Mouse (Mus musculus) liver, embryonic 11.5 days (tissue): ENCODE data around the gene Tmem30c. TPM values are rescaled to one million over a fixed set of nuclear protein-coding genes. Genes with fewer than 3 reads are reported as not detected.

Experiments used
- ATAC-seq: fragments of 200-750 bp; cut with Nextera tagmentation; replicated peaks from 2 replicates; pipeline ENCODE4 v1.8.0; 2017; ENCODE audit warnings: moderate number of reproducible peaks, mild to moderate bottlenecking, moderate TSS enrichment, moderate library complexity; ENCODE audit not compliant: low FRiP score
- DNase-seq: peaks from one replicate; pipeline ENCODE4 v3.0.0-alpha.2; 2017; ENCODE audit warnings: low spot score
- H3K27ac ChIP-seq: fragments of 300-500 bp; sonication (generic); 2 replicates; pipeline ENCODE4 v1.5.1; 2014; ENCODE audit warnings: mild to moderate bottlenecking, low read depth, low read length, control low read depth
- H3K27me3 ChIP-seq: fragments of 300-500 bp; sonication (generic); replicated peaks from 2 replicates; pipeline ENCODE4 v1.6.1; 2014; ENCODE audit warnings: low read length, mixed read lengths; ENCODE audit not compliant: control insufficient read depth, insufficient read depth
- H3K36me3 ChIP-seq: fragments of 300-500 bp; sonication (generic); 2 replicates; pipeline ENCODE4 v1.6.1; 2014; ENCODE audit warnings: mild to moderate bottlenecking, low read length, moderate library complexity, mixed read lengths; ENCODE audit not compliant: control insufficient read depth, insufficient read depth
- H3K4me1 ChIP-seq: fragments of 300-500 bp; sonication (generic); replicated peaks from 2 replicates; pipeline ENCODE4 v1.6.1; 2014; ENCODE audit warnings: low read length, mixed read lengths; ENCODE audit not compliant: control insufficient read depth, insufficient read depth
- H3K4me2 ChIP-seq: fragments of 300-500 bp; sonication (generic); 2 replicates; pipeline ENCODE4 v1.6.1; 2014; ENCODE audit warnings: mild to moderate bottlenecking, control low read depth, moderate library complexity
- H3K4me3 ChIP-seq: fragments of 300-500 bp; sonication (generic); 2 replicates; pipeline ENCODE4 v1.5.1; 2014; ENCODE audit warnings: low read depth, low read length, control low read depth
- H3K9ac ChIP-seq: fragments of 300-500 bp; sonication (generic); 2 replicates; pipeline ENCODE4 v1.6.1; 2014; ENCODE audit warnings: low read depth, low read length, control low read depth
- H3K9me3 ChIP-seq: fragments of 300-500 bp; sonication (generic); 2 replicates; pipeline ENCODE4 v1.6.1; 2016; ENCODE audit warnings: low read length, inconsistent platforms, mixed read lengths; ENCODE audit not compliant: control insufficient read depth
- WGBS: fragments of 180-500 bp; shearing (Covaris S2); extraction: QIAGEN DNeasy Blood & Tissue Kit; methylation state at CpG from one replicate; pipeline ENCODE4 v1.1.7; 2014; 5-methylcytosine and 5-hydroxymethylcytosine counted together
- polyA plus RNA-seq: library from polyadenylated mRNA; unstranded; fragments of >200 nt; fragmentation: Nextera tagmentation; extraction: Ambion mirVana; gene quantifications from 2 replicates; pipeline ENCODE4 v1.2.1, GENCODE M21; 2014

Tmem30c gene
- polyA plus RNA-seq, 1 experiment from 2014 or later = not detected

- Histone ChIP-seq H3K9ac (no peak overlapping the region), H3K36me3 (no peaks in the 10 kb centered on the region), H3K27me3 (no peaks in the 10 kb centered on the region), H3K4me2 (no peak overlapping the region), H3K27ac (no peak overlapping the region), H3K9me3 (no peaks in the 10 kb centered on the region), H3K4me1 (no peaks in the 10 kb centered on the region), H3K4me3 (no peak overlapping the region)
- no peak for ATAC-seq
- DNase-seq = no peak
- WGBS = 66% methylated on average over 7 of the region's 7 CpGs
Observed at GRCm38 (mm10) chr16:57319284-57320124, 26.8 kb upstream of the Tmem30c start.

DNA sequence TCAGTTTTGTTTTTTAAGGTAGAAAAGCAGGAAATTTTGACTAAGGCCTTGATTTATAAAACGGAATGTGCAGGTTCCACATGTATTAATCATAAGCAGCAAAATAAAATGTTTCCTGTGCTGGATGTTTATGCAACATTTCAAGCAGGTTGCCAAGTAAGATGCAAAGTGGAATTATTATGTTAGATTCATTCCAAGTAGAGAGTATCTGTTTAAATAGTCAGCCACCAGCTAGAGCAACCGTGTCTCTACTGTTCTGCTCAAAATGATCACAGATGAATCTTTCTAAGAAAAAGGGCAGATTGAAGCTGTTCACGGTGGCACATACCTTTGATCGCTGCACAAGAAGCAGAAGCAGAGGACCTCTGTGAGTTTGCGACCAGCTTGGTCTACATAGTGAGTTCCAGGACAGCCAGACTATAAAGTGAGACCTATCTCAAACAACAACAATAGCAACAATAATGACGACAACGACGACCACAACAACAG, 26.0 kb upstream of the Tmem30c start:
- Histone ChIP-seq H3K36me3 (no peaks in the 10 kb centered on the region), H3K27me3 (no peaks in the 10 kb centered on the region), H3K9me3 (no peaks in the 10 kb centered on the region), H3K9ac (no peak overlapping the region), H3K4me1 (no peaks in the 10 kb centered on the region), H3K4me2 (no peak overlapping the region), H3K4me3 (no peak overlapping the region), H3K27ac (no peak overlapping the region)
- WGBS = 81% methylated on average over 8 of the region's 8 CpGs
- DNase-seq = no peak
- no peak for ATAC-seq

- no peaks in the 10 kb centered on the region for H3K36me3 ChIP-seq
- no peak for DNase-seq
- 66% methylated on average over 13 of the region's 13 CpGs for WGBS
Observed at GRCm38 (mm10) chr16:57317882-57318636, 25.4 kb upstream of the Tmem30c start.

GRCm38 (mm10) chr16:57317127-57317526, 24.5 kb upstream of the Tmem30c start:
- Histone ChIP-seq H3K4me1 (no peaks in the 10 kb centered on the region), H3K9me3 (no peaks in the 10 kb centered on the region), H3K27me3 (no peaks in the 10 kb centered on the region), H3K9ac (no peak overlapping the region), H3K4me2 (no peak overlapping the region), H3K4me3 (no peak overlapping the region), H3K36me3 (no peaks in the 10 kb centered on the region), H3K27ac (no peak overlapping the region)
- no peak for ATAC-seq
- no peak for DNase-seq
- 60% methylated on average over 4 of the region's 4 CpGs for WGBS

More at GRCm38 (mm10) chr16:57317882-57318636, 25.4 kb upstream of the Tmem30c start:
- H3K4me1 ChIP-seq = no peaks in the 10 kb centered on the region
- H3K9me3 ChIP-seq = no peaks in the 10 kb centered on the region
- no peak for ATAC-seq
- H3K27ac ChIP-seq = no peak overlapping the region
- H3K4me3 ChIP-seq = no peak overlapping the region
- H3K4me2 ChIP-seq = no peak overlapping the region
- no peaks in the 10 kb centered on the region for H3K27me3 ChIP-seq
- H3K9ac ChIP-seq = no peak overlapping the region

GRCm38 (mm10) chr16:57315026-57315425, 22.4 kb upstream of the Tmem30c start:
- 88% methylated on average over 9 of the region's 9 CpGs for WGBS
- DNase-seq = no peak
- Histone ChIP-seq H3K36me3 (no peaks in the 10 kb centered on the region), H3K4me2 (no peak overlapping the region), H3K4me1 (no peaks in the 10 kb centered on the region), H3K27me3 (no peaks in the 10 kb centered on the region), H3K4me3 (no peak overlapping the region), H3K9me3 (no peaks in the 10 kb centered on the region), H3K27ac (no peak overlapping the region), H3K9ac (no peak overlapping the region)
- no peak for ATAC-seq

- Histone ChIP-seq H3K4me1 (no peaks in the 10 kb centered on the region), H3K9ac (no peak overlapping the region), H3K36me3 (no peaks in the 10 kb centered on the region), H3K27me3 (no peaks in the 10 kb centered on the region), H3K9me3 (no peaks in the 10 kb centered on the region), H3K27ac (no peak overlapping the region), H3K4me3 (no peak overlapping the region), H3K4me2 (no peak overlapping the region)
- DNase-seq = no peak
- no peak for ATAC-seq
- WGBS = 93% methylated on average over 3 of the region's 3 CpGs
Observed at GRCm38 (mm10) chr16:57314236-57314635, 21.6 kb upstream of the Tmem30c start.

GRCm38 (mm10) chr16:57313487-57313886, 20.8 kb upstream of the Tmem30c start:
- H3K27me3 ChIP-seq = no peaks in the 10 kb centered on the region
- no peak overlapping the region for H3K4me3 ChIP-seq
- ATAC-seq (no peak), DNase-seq (no peak)
- no peak overlapping the region for H3K4me2 ChIP-seq
- H3K36me3 ChIP-seq = no peaks in the 10 kb centered on the region
- H3K9me3 ChIP-seq = no peaks in the 10 kb centered on the region
- no peaks in the 10 kb centered on the region for H3K4me1 ChIP-seq
- 79% methylated on average over 3 of the region's 3 CpGs for WGBS
- no peak overlapping the region for H3K27ac ChIP-seq
- no peak overlapping the region for H3K9ac ChIP-seq

DNA sequence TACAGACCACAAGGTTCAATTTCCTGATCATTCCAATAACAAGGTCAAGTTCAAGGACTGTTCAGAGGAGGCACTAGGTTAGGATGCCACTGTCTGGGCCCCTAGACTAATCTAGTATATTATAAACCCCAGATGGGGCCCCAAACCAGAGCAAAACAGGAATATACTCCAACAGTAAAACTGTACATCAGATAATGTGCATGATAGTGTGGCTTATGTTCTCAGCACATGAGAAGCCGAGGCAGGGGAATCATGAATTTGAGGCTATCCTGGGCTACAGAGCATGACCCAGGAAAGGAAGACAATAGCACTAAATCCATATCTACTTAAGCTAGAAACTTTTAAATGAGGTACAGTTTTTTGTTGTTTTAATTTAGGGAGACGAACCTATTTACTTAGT, 19.5 kb upstream of the Tmem30c start:
- Histone ChIP-seq H3K4me3 (no peak overlapping the region), H3K36me3 (no peaks in the 10 kb centered on the region), H3K9me3 (no peaks in the 10 kb centered on the region), H3K4me2 (no peak overlapping the region), H3K27ac (no peak overlapping the region), H3K27me3 (no peaks in the 10 kb centered on the region), H3K4me1 (no peaks in the 10 kb centered on the region), H3K9ac (no peak overlapping the region)
- ATAC-seq = no peak
- DNase-seq = no peak
- WGBS = 88% methylated on average over 2 of the region's 2 CpGs
